Mouse (Mus musculus) Muller cell, postnatal 12 days (primary cell): ENCODE measurements around the gene Cxcl12.
A peak's percentile ranks its signal among the peaks of the same experiment; 100 is the strongest.

Source experiments
- DNase-seq: peaks from one replicate; pipeline ENCODE4 v3.0.0-alpha.2; 2015; ENCODE audit errors: inconsistent ontology term

The Cxcl12 gene

DNA sequence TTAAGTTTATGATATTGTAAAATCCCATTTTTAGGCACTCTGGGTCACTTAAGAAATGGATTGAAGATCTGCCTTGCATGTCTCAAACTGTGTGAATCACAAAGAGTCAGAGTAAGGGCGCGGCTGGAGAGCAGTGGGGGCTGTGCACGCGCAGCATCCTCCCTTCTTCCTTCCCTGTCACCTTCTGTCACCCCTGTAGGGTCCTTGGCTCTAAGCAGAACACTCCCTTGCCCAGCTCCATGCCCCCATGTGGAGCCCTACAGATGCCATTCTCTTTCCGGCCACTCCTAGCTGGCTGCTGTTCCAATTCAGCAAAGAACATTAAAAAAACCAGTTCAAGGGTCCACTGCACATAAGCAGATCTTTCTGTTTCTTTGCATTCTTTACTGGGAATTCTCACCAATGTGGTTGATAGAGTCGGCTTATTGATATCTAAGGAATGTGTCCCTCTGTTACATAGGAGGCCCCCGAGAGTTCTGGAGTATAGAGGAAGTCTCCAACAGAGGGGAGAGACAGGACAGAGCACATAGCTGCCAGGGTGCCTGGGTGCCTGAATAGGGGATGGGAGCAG, 51.7 kb downstream of the Cxcl12 start:
- DNase-seq = peak; percentile 21

- DNase-seq = no peak
These were observed 52.6 kb downstream of the Cxcl12 start for GRCm38 (mm10) chr6:117220831-117221345.
